ENCODE assay signal across 9 mouse cellular contexts in genomic region chr3:51539567-51540408, GRCm38 (mm10). TPM values are rescaled to one million over a fixed set of nuclear protein-coding genes. Genes with fewer than 3 reads are reported as not detected.
A peak's percentile ranks its signal among the peaks of the same experiment; 100 is the strongest.
DNase-seq lines count a peak whose midpoint lies in the region; ATAC-seq lines count a peak whose summit lies in the region.
"Had no signal": no experiment of that assay in that cellular context is flagged by ENCODE, and none has a peak within 500 bp of the region (broad histone marks: within the 10 kb centered on the region; RNA-seq: fewer than 3 reads in every experiment).

No protein-coding gene starts in this region.

- no peak overlapping the region for H3K4me2 ChIP-seq in heart, embryonic 11.5 days
- H3K4me2 ChIP-seq: limb, embryonic 13.5 days had no signal

- H3K36me3 ChIP-seq in heart, embryonic 11.5 days (ENCODE audit: control insufficient read depth, insufficient read depth, low read length) = peaks cover 28% of the 10 kb centered on the region

- no peaks in the 10 kb centered on the region for H3K27me3 ChIP-seq in heart, embryonic 11.5 days (ENCODE audit: control insufficient read depth, insufficient read depth, low read length)
- H3K27me3 ChIP-seq: limb, embryonic 13.5 days had no signal

- H3K9ac ChIP-seq in heart, embryonic 11.5 days (ENCODE audit: low read depth, low read length) = no peak overlapping the region
- H3K9ac ChIP-seq: limb, embryonic 13.5 days had no signal

- DNase-seq in heart, adult 11 months = peak; percentile 91
- peak; percentile 75 for DNase-seq in adipocyte (ENCODE audit: low spot score)
- DNase-seq in cerebellum, postnatal 4 days (ENCODE audit: low spot score in 2 of 2) = peak; percentile 65 to 77
- DNase-seq in heart, adult 9 months (ENCODE audit: low spot score in 2 of 2) = peak; percentile 28 to 54
- peak; percentile 43 for DNase-seq in layer of hippocampus, adult 9-11 months
- DNase-seq in spleen, postnatal 4 days (ENCODE audit: low spot score in 2 of 2) = peak; percentile 77 to 94

- H3K27ac ChIP-seq in heart, embryonic 11.5 days (ENCODE audit: low read depth, low read length) = no peak overlapping the region
- H3K27ac ChIP-seq: limb, embryonic 13.5 days had no signal

- no peak for ATAC-seq in heart, embryonic 11.5 days (replicated peaks; ENCODE audit: insufficient number of reproducible peaks, low FRiP score, low TSS enrichment)
- peak; percentile 90 for ATAC-seq in megakaryocyte, adult 5-6 weeks (ENCODE audit: poor library complexity, severe bottlenecking)

- H3K9me3 ChIP-seq in heart, embryonic 11.5 days (replicated peaks; ENCODE audit: control insufficient read depth, low read length) = no peaks in the 10 kb centered on the region
- H3K9me3 ChIP-seq: limb, embryonic 13.5 days had no signal

- H3K4me1 ChIP-seq in heart, embryonic 11.5 days (ENCODE audit: control insufficient read depth, insufficient read depth, low read length) = no peaks in the 10 kb centered on the region
- H3K4me1 ChIP-seq: limb, embryonic 13.5 days had no signal

- 53% methylated on average over 15 of the region's 15 CpGs for WGBS in heart, embryonic 11.5 days (ENCODE audit: insufficient replicate concordance)

- H3K4me3 ChIP-seq in heart, embryonic 11.5 days (ENCODE audit: low read depth, low read length) = no peak overlapping the region
- H3K4me3 ChIP-seq: limb, embryonic 13.5 days had no signal

RNA-seq across cellular contexts. Expression of gene Setd7, which starts 20.9 kb away (rescaled TPM):
- 6.0 and 8.4 TPM in 2 replicates for polyA plus RNA-seq in heart, embryonic 11.5 days (2014; fragmentation: Nextera tagmentation; extraction: Ambion mirVana)
- total RNA-seq in megakaryocyte, adult 5-6 weeks (2015) = 20.5 and 21.7 TPM in 2 replicates
- 15.0 and 23.1 TPM in 2 replicates for total RNA-seq in megakaryocyte, adult 5-6 weeks (2017)

RNA-seq across cellular contexts. Expression of gene Rab33b, which starts 56.1 kb away (rescaled TPM):
- 13.7 and 16.2 TPM in 2 replicates for polyA plus RNA-seq in heart, embryonic 11.5 days (2014; fragmentation: Nextera tagmentation; extraction: Ambion mirVana)
- 17.5 and 20.0 TPM in 2 replicates for total RNA-seq in megakaryocyte, adult 5-6 weeks (2015)
- 15.8 and 16.2 TPM in 2 replicates for total RNA-seq in megakaryocyte, adult 5-6 weeks (2017)

Comparison
In these comparisons a context has a peak if more than half of its experiments do, and no peak if none do; other contexts are left out.
1. DNase-seq: peak in every context shown above with its lines; median percentile 91 in heart, adult 11 months; 86 in spleen, postnatal 4 days; 75 in adipocyte; 71 in cerebellum, postnatal 4 days; 43 in layer of hippocampus, adult 9-11 months; 41 in heart, adult 9 months.